ENCODE assay signal across 12 mouse cellular contexts in genomic region chr14:99631092-99631491, GRCm38 (mm10).
A peak's percentile ranks its signal among the peaks of the same experiment; 100 is the strongest.
DNase-seq lines count a peak whose midpoint lies in the region; ATAC-seq and TF ChIP-seq lines count a peak whose summit lies in the region.
"Had no signal": no experiment of that assay in that cellular context is flagged by ENCODE, and none has a peak within 500 bp of the region (broad histone marks: within the 10 kb centered on the region; RNA-seq: fewer than 3 reads in every experiment).

No protein-coding gene starts in this region.

- no peak for TF ChIP-seq POLR2A in brain, embryonic 14.5 days (IDR thresholded peaks at IDR 0.05; ENCODE audit: borderline replicate concordance, extremely low read depth, insufficient read depth, insufficient read length, poor library complexity, severe bottlenecking)

- H3K9ac ChIP-seq in lung, postnatal 0 days (replicated peaks; ENCODE audit: low read depth): no peak overlapping the region
- H3K9ac ChIP-seq: heart, embryonic 15.5 days; liver, embryonic 15.5 days had no signal

- no peaks in the 10 kb centered on the region for H3K4me1 ChIP-seq in lung, postnatal 0 days (ENCODE audit: insufficient read depth, low read depth, low read length)
- H3K4me1 ChIP-seq: heart, embryonic 15.5 days; liver, embryonic 15.5 days had no signal

- H3K4me2 ChIP-seq in lung, postnatal 0 days (replicated peaks; ENCODE audit: low read depth, low read length): no peak overlapping the region
- H3K4me2 ChIP-seq: heart, embryonic 15.5 days; liver, embryonic 15.5 days had no signal

- no peaks in the 10 kb centered on the region for H3K9me3 ChIP-seq in lung, postnatal 0 days (ENCODE audit: low read length)
- H3K9me3 ChIP-seq: heart, embryonic 15.5 days; liver, embryonic 15.5 days had no signal

- TF ChIP-seq EP300 in lung, postnatal 0 days (IDR thresholded peaks at IDR 0.05): peak; percentile 40

- H3K27me3 ChIP-seq in lung, postnatal 0 days (replicated peaks; ENCODE audit: insufficient read depth, low read length): no peaks in the 10 kb centered on the region
- H3K27me3 ChIP-seq: heart, embryonic 15.5 days; liver, embryonic 15.5 days had no signal

- peak; percentile 37 for ATAC-seq in lung, postnatal 0 days
- ATAC-seq: forebrain, embryonic 16.5 days had no signal

- no peaks in the 10 kb centered on the region for H3K36me3 ChIP-seq in lung, postnatal 0 days (ENCODE audit: insufficient read depth, low read length)
- H3K36me3 ChIP-seq: heart, embryonic 15.5 days; liver, embryonic 15.5 days had no signal

- WGBS in lung, postnatal 0 days: 39% methylated on average over 10 of the region's 10 CpGs

- no peak overlapping the region for H3K4me3 ChIP-seq in lung, postnatal 0 days (ENCODE audit: low read depth, low read length)
- H3K4me3 ChIP-seq: heart, embryonic 15.5 days; liver, embryonic 15.5 days had no signal

- peak; percentile 77 for DNase-seq in lung, postnatal 0 days (ENCODE audit: low spot score)
- DNase-seq in lung, postnatal 14 days: no peak
- peak; percentile 10 for DNase-seq in brain, embryonic 14.5 days (ENCODE audit: low read depth)
- DNase-seq in layer of hippocampus, adult 8-10 months (ENCODE audit: low spot score in 2 of 2): peak; percentile 17 to 18
- peak; percentile 24 to 65 for DNase-seq in right cerebral cortex, postnatal 36 days (ENCODE audit: low spot score in 2 of 2)
- no peak for DNase-seq in thymus, postnatal 36 days
- DNase-seq in heart, adult 9 months (ENCODE audit: low spot score in 2 of 2): no peak
- DNase-seq: cerebellum, adult 11-12 months; kidney, adult 2 months had no signal

- H3K27ac ChIP-seq in lung, postnatal 0 days (ENCODE audit: low read length): no peak overlapping the region
- H3K27ac ChIP-seq: heart, embryonic 15.5 days; liver, embryonic 15.5 days had no signal

- TF ChIP-seq CTCF in lung, postnatal 0 days (IDR thresholded peaks at IDR 0.05): no peak
- no peak for TF ChIP-seq CTCF in brain, embryonic 14.5 days (IDR thresholded peaks at IDR 0.05; ENCODE audit: borderline replicate concordance, extremely low read depth, insufficient read depth, insufficient read length)

Comparison
In these comparisons a context has a peak if more than half of its experiments do, and no peak if none do; other contexts are left out.
1. DNase-seq: peak in lung, postnatal 0 days (single experiment), brain, embryonic 14.5 days (single experiment), layer of hippocampus, adult 8-10 months (2 of 2) and right cerebral cortex, postnatal 36 days (2 of 2); none in lung, postnatal 14 days (single experiment), thymus, postnatal 36 days (0 of 2) and heart, adult 9 months (0 of 2).